8 mouse cellular contexts compared by ENCODE assay signal in genomic region chr4:133278067-133278466, GRCm38 (mm10). TPM values are rescaled to one million over a fixed set of nuclear protein-coding genes. Genes with fewer than 3 reads are reported as not detected.
DNase-seq lines count a peak whose midpoint lies in the region; ATAC-seq and TF ChIP-seq lines count a peak whose summit lies in the region.

No protein-coding gene starts in this region.

- ATAC-seq in limb, embryonic 13.5 days (ENCODE audit: low FRiP score, low read depth), result no peak
- ATAC-seq in stomach, embryonic 15.5 days (ENCODE audit: insufficient read depth, low FRiP score, low read depth), result no peak; the same call in 1 of the 2 replicates

- H3K4me3 ChIP-seq in spleen, adult 2 months (ENCODE audit: extremely low read depth, insufficient read depth, insufficient read length), result peak overlapping the region; percentile 92
- peak overlapping the region; percentile 87 for H3K4me3 ChIP-seq in limb, embryonic 13.5 days
- peak overlapping the region; percentile 62 for H3K4me3 ChIP-seq in stomach, embryonic 15.5 days (replicated peaks)

- no peak for TF ChIP-seq CTCF in spleen, adult 2 months (IDR thresholded peaks at IDR 0.05; ENCODE audit: extremely low read depth, insufficient read depth, insufficient read length, insufficient replicate concordance)

- H3K9me3 ChIP-seq in limb, embryonic 13.5 days, result no peaks in the 10 kb centered on the region
- H3K9me3 ChIP-seq in stomach, embryonic 15.5 days, result no peaks in the 10 kb centered on the region

- WGBS in spleen, adult 2 months, result 3% methylated on average over 6 of the region's 6 CpGs
- WGBS in limb, embryonic 13.5 days, result 29% methylated on average over 6 of the region's 6 CpGs
- WGBS in stomach, embryonic 15.5 days, result 26% methylated on average over 6 of the region's 6 CpGs

- H3K4me1 ChIP-seq in spleen, adult 2 months (ENCODE audit: control insufficient read depth, insufficient read depth, insufficient read length), result peaks cover 4% of the 10 kb centered on the region; the same call in 1 of the 2 replicates
- peaks cover 47% of the 10 kb centered on the region for H3K4me1 ChIP-seq in limb, embryonic 13.5 days
- H3K4me1 ChIP-seq in stomach, embryonic 15.5 days, result peaks cover 19% of the 10 kb centered on the region

- H3K27me3 ChIP-seq in spleen, adult 2 months (ENCODE audit: control insufficient read depth, insufficient read depth, low read length), result no peaks in the 10 kb centered on the region
- H3K27me3 ChIP-seq in limb, embryonic 13.5 days, result no peaks in the 10 kb centered on the region
- H3K27me3 ChIP-seq in stomach, embryonic 15.5 days (replicated peaks), result no peaks in the 10 kb centered on the region

- peak overlapping the region; percentile 91 for H3K9ac ChIP-seq in limb, embryonic 13.5 days
- H3K9ac ChIP-seq in stomach, embryonic 15.5 days, result no peak overlapping the region

- TF ChIP-seq POLR2A in spleen, adult 2 months (IDR thresholded peaks at IDR 0.05; ENCODE audit: low read depth, low read length), result no peak

- H3K27ac ChIP-seq in spleen, adult 2 months (ENCODE audit: insufficient read depth, low read length), result peak overlapping the region; percentile 79
- H3K27ac ChIP-seq in limb, embryonic 13.5 days, result peak overlapping the region; percentile 92
- peak overlapping the region; percentile 90 for H3K27ac ChIP-seq in stomach, embryonic 15.5 days

- 0 out of 2 replicates have a peak, but pooled peaks cover 1% of the 10 kb centered on the region for H3K36me3 ChIP-seq in spleen, adult 2 months (ENCODE audit: control insufficient read depth, insufficient read depth, low read length)
- peaks cover 25% of the 10 kb centered on the region; the same call in 1 of the 2 replicates for H3K36me3 ChIP-seq in limb, embryonic 13.5 days
- H3K36me3 ChIP-seq in stomach, embryonic 15.5 days, result no peaks in the 10 kb centered on the region

- DNase-seq in cerebellum, adult 11 months, result peak; percentile 25
- no peak for DNase-seq in cerebellum, adult 9-10 months
- DNase-seq in spleen, adult 2 months (ENCODE audit: low read depth in 1 of 2, low spot score in 2 of 2), result no peak
- DNase-seq in spleen, postnatal 4 days (ENCODE audit: low spot score in 2 of 2), result no peak
- no peak for DNase-seq in layer of hippocampus, postnatal 10 days (ENCODE audit: low spot score in 2 of 2)
- DNase-seq in spleen, postnatal 36 days (ENCODE audit: low spot score in 2 of 2), result no peak

- H3K4me2 ChIP-seq in limb, embryonic 13.5 days (replicated peaks), result peak overlapping the region; percentile 82
- peak overlapping the region; percentile 70 for H3K4me2 ChIP-seq in stomach, embryonic 15.5 days

RNA-seq across cellular contexts. Expression of gene Tmem222, which starts 0.5 kb away (rescaled TPM):
- polyA plus RNA-seq in spleen, adult 2 months (2012; rRNA removed), result 58.0 and 61.0 TPM in 2 replicates
- 84.0 and 86.8 TPM in 2 replicates for polyA plus RNA-seq in limb, embryonic 13.5 days (2015; fragmentation: Nextera tagmentation; extraction: Ambion mirVana)
- 73.6 and 74.2 TPM in 2 replicates for polyA plus RNA-seq in stomach, embryonic 15.5 days (2015; fragmentation: Nextera tagmentation; extraction: Ambion mirVana)
- total RNA-seq in layer of hippocampus, postnatal 10 days (2021), result 10 to 100 TPM; 74.9 to 80.1 TPM

RNA-seq across cellular contexts. Expression of gene Sytl1, which starts 15.2 kb away (rescaled TPM):
- 6.8 and 7.1 TPM in 2 replicates for polyA plus RNA-seq in spleen, adult 2 months (2012; rRNA removed)
- 5.5 and 5.6 TPM in 2 replicates for polyA plus RNA-seq in limb, embryonic 13.5 days (2015; fragmentation: Nextera tagmentation; extraction: Ambion mirVana)
- 17.0 and 29.0 TPM in 2 replicates for polyA plus RNA-seq in stomach, embryonic 15.5 days (2015; fragmentation: Nextera tagmentation; extraction: Ambion mirVana)
- under 1 TPM; 0.51 to 0.53 TPM for total RNA-seq in layer of hippocampus, postnatal 10 days (2021)

RNA-seq across cellular contexts. Expression of gene Map3k6, which starts 37.4 kb away (rescaled TPM):
- polyA plus RNA-seq in spleen, adult 2 months (2012; rRNA removed), result 4.0 and 5.8 TPM in 2 replicates
- 2.4 and 2.6 TPM in 2 replicates for polyA plus RNA-seq in limb, embryonic 13.5 days (2015; fragmentation: Nextera tagmentation; extraction: Ambion mirVana)
- polyA plus RNA-seq in stomach, embryonic 15.5 days (2015; fragmentation: Nextera tagmentation; extraction: Ambion mirVana), result 5.0 and 8.6 TPM in 2 replicates
- 1 to 10 TPM; 4.6 to 5.7 TPM for total RNA-seq in layer of hippocampus, postnatal 10 days (2021)
